Mouse (Mus musculus): Measurements from ENCODE around the gene Sertad2. TPM values are rescaled to one million over a fixed set of nuclear protein-coding genes. Genes with fewer than 3 reads are reported as not detected.

The Sertad2 gene
- polyA plus RNA-seq, 1 experiment from 2014 or later, result 33.5 TPM

- WGBS, result 87% methylated on average over 5 of the region's 5 CpGs
- no peaks in the 10 kb centered on the region for H3K36me3 ChIP-seq
- H3K4me3 ChIP-seq, result no peak overlapping the region
- no peak for ATAC-seq (ENCODE audit: low FRiP score, low read depth)
- no peaks in the 10 kb centered on the region for H3K27me3 ChIP-seq
- no peak overlapping the region for H3K4me2 ChIP-seq
- H3K9me3 ChIP-seq, result no peaks in the 10 kb centered on the region
- peaks cover 34% of the 10 kb centered on the region for H3K4me1 ChIP-seq (replicated peaks)
- no peak overlapping the region for H3K27ac ChIP-seq (replicated peaks)
- no peak overlapping the region for H3K9ac ChIP-seq
Measured at GRCm38 (mm10) chr11:20642321-20642720, 99.3 kb downstream of the Sertad2 start.

DNA sequence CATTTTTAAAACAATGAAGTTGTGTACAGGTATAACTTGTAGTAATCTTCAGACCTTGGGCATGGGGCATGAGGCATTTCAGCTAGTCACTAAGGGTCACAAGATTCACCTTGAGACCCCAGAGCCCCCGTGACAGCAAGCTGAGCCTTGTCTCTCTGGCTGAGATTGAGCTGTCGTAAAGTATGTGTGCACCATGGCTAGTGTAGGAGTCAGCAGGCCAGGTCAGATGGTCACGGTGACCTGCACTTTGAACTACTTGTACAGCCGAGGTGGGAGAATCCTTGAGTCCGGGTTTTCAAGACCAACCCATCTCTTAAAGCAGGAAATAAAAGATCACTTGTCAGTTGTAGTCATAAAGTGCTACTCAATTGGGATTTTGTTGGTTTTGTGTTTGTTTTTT, 100.1 kb downstream of the Sertad2 start:
- Histone ChIP-seq H3K36me3 (no peaks in the 10 kb centered on the region; the same call in 1 of the 2 replicates), H3K9ac (no peak overlapping the region), H3K27ac (replicated peaks) (no peak overlapping the region), H3K27me3 (no peaks in the 10 kb centered on the region), H3K4me1 (replicated peaks) (peaks cover 42% of the 10 kb centered on the region), H3K4me2 (no peak overlapping the region), H3K4me3 (no peak overlapping the region), H3K9me3 (no peaks in the 10 kb centered on the region)
- WGBS, result 72% methylated on average over 5 of the region's 5 CpGs
- no peak for ATAC-seq (ENCODE audit: low FRiP score, low read depth)

GRCm38 (mm10) chr11:20644166-20644565, 101.1 kb downstream of the Sertad2 start:
- H3K4me1 ChIP-seq (replicated peaks), result peaks cover 43% of the 10 kb centered on the region

DNA sequence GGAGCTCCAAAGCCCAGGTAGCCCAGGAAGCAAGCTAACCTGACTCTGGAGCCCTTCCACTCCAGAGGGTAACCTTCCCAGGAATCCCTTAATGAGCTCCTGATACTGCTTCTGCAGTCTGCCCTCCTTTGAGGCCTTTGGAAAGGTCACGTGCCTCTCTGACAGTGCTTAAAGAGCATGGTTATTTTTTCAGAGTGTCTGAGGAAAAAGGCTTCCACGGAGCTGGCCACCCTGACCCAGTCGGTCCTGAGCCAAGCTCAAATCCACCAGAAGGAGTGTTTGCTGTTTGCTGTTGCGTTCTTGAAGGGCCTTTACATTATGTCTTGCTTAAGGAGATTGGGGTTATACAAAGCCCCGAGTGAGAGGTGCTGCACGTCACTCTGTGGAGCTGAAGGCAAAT, 101.8 kb downstream of the Sertad2 start:
- no peak overlapping the region for H3K9ac ChIP-seq
- H3K4me2 ChIP-seq, result no peak overlapping the region
- WGBS, result 51% methylated on average over 6 of the region's 6 CpGs
- no peaks in the 10 kb centered on the region for H3K27me3 ChIP-seq
- no peak overlapping the region for H3K4me3 ChIP-seq
- peaks cover 44% of the 10 kb centered on the region for H3K4me1 ChIP-seq (replicated peaks)
- H3K27ac ChIP-seq (replicated peaks), result no peak overlapping the region
- ATAC-seq (ENCODE audit: low FRiP score, low read depth), result no peak
- no peaks in the 10 kb centered on the region; the same call in 1 of the 2 replicates for H3K36me3 ChIP-seq
- no peaks in the 10 kb centered on the region for H3K9me3 ChIP-seq

More at GRCm38 (mm10) chr11:20644166-20644565, 101.1 kb downstream of the Sertad2 start:
- H3K36me3 ChIP-seq, result no peaks in the 10 kb centered on the region; the same call in 1 of the 2 replicates
- H3K9ac ChIP-seq, result no peak overlapping the region
- H3K4me2 ChIP-seq, result no peak overlapping the region
- no peak overlapping the region for H3K4me3 ChIP-seq
- H3K27me3 ChIP-seq, result no peaks in the 10 kb centered on the region
- 81% methylated on average over 1 of the region's 1 CpGs for WGBS
- H3K27ac ChIP-seq (replicated peaks), result no peak overlapping the region
- no peak for ATAC-seq (ENCODE audit: low FRiP score, low read depth)
- H3K9me3 ChIP-seq, result no peaks in the 10 kb centered on the region

DNA sequence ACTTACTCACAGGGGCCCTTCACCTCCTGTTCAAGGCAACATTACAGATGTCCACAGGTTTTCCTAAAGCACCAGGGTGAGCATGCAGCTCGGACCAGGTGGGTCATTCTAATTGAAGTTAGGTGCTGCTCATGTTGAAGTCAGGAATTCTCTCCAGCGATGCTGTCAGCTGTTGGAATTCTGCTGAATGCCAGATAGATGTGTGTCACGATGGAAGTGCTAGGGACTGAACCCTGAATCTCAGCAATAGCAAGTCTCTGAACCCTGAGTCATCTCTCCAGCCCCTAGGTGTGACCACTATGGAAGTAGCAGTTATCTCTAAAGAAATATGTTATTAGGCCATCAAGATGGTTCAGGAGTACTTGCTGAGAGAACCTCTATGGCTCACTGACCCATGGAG, 102.5 kb downstream of the Sertad2 start:
- H3K4me1 ChIP-seq (replicated peaks), result peaks cover 43% of the 10 kb centered on the region
- H3K4me2 ChIP-seq, result no peak overlapping the region
- no peak for ATAC-seq (ENCODE audit: low FRiP score, low read depth)
- H3K9ac ChIP-seq, result no peak overlapping the region
- no peaks in the 10 kb centered on the region for H3K27me3 ChIP-seq
- H3K9me3 ChIP-seq, result no peaks in the 10 kb centered on the region
- no peaks in the 10 kb centered on the region; the same call in 1 of the 2 replicates for H3K36me3 ChIP-seq
- H3K4me3 ChIP-seq, result no peak overlapping the region
- WGBS, result 79% methylated on average over 3 of the region's 3 CpGs
- H3K27ac ChIP-seq (replicated peaks), result no peak overlapping the region

DNA sequence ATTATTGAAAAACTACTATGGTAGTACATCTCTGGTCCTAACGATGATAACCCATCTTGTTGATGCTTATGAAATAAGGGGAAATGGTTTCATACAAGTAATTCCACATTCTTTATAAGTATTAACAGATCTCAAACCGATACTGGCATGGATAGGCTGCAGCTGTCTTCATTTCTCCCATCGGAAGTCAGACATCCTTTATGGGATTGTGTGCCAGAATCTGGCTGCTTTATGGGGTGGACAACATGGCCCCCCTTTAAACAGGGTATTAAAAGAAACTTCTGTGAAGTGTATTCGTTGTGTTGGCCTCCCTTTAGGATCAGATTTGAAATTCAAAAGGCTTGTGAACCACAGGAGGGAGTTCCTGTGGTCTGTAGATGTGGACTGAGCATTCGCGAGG, 103.1 kb downstream of the Sertad2 start:
- no peaks in the 10 kb centered on the region for H3K27me3 ChIP-seq
- H3K4me3 ChIP-seq, result no peak overlapping the region
- H3K9me3 ChIP-seq, result no peaks in the 10 kb centered on the region
- H3K9ac ChIP-seq, result no peak overlapping the region
- 54% methylated on average over 6 of the region's 6 CpGs for WGBS
- H3K27ac ChIP-seq (replicated peaks), result no peak overlapping the region
- no peaks in the 10 kb centered on the region; the same call in 1 of the 2 replicates for H3K36me3 ChIP-seq
- no peak overlapping the region for H3K4me2 ChIP-seq
- no peak for ATAC-seq (ENCODE audit: low FRiP score, low read depth)
- H3K4me1 ChIP-seq (replicated peaks), result peaks cover 44% of the 10 kb centered on the region

DNA sequence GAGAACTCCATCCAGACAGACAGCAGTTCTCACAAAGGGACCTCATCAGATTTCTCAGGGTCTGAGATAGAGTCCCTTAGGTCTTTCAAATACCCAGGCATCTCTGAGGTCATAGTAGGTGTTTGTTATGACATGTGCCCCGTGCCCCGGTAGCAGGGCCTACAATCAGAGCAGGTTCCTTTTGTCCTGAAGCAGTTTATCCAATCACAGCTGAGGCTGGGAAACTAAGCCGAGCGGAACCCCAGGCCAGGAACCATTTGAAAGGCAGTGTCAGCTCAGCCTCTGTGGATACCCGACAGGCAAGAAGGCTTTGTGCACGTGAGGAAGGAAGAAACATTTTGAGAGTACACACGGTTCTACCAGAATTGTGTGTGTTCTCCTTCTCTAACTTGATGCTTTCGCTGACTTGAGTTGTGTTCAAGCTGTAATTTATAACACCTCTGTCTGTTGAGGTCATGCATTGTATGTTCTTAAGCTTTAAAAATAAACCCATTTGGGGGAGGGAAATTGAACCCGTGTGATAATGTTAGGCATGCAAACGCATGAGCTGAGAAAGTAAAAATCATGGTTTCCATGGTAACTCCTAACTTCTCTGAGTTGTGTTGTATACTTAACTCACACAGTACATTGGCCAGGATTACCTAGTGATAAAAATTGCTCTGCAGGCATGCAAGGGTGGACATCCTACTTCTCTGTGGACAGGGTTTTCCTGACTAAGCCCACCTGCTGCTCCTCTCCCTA, 104.1 kb downstream of the Sertad2 start:
- no peak overlapping the region for H3K27ac ChIP-seq (replicated peaks)
- H3K9me3 ChIP-seq, result no peaks in the 10 kb centered on the region
- no peak overlapping the region for H3K4me3 ChIP-seq
- no peak overlapping the region for H3K4me2 ChIP-seq
- no peak overlapping the region for H3K9ac ChIP-seq
- 23% methylated on average over 10 of the region's 10 CpGs for WGBS
- H3K36me3 ChIP-seq, result no peaks in the 10 kb centered on the region; the same call in 1 of the 2 replicates
- H3K4me1 ChIP-seq (replicated peaks), result peaks cover 48% of the 10 kb centered on the region
- no peaks in the 10 kb centered on the region for H3K27me3 ChIP-seq
- ATAC-seq (ENCODE audit: low FRiP score, low read depth), result no peak

DNA sequence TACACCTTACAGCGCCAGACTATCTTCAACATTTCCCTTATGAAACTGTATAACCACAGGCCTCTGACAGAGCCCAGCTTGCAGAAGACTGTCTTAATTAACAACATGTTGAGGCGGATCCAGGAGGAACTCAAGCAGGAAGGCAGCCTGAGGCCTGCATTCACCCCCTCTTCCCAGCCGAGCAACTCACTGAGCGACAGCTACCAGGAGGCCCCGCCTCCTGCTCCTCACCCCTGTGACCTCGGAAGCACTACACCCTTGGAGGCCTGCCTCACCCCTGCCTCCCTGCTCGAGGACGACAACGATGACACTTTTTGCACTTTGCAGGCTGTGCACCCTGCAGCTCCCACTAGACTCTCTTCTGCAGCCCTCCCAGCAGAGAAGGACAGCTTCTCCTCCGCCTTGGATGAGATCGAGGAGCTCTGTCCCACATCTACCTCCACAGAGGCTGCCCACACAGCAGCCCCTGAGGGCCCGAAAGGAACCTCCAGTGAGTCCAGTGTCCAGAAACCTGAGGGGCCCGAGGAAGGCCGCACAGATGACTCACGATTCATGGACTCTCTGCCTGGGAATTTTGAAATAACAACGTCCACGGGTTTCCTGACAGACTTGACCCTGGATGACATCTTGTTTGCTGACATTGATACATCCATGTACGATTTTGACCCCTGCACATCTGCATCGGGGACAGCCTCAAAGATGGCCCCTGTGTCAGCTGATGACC, 105.0 kb downstream of the Sertad2 start:
- no peak overlapping the region for H3K4me3 ChIP-seq
- no peaks in the 10 kb centered on the region for H3K9me3 ChIP-seq
- H3K27ac ChIP-seq (replicated peaks), result no peak overlapping the region
- no peaks in the 10 kb centered on the region for H3K27me3 ChIP-seq
- H3K36me3 ChIP-seq, result no peaks in the 10 kb centered on the region; the same call in 1 of the 2 replicates
- H3K9ac ChIP-seq, result no peak overlapping the region
- peaks cover 52% of the 10 kb centered on the region for H3K4me1 ChIP-seq (replicated peaks)
- 41% methylated on average over 19 of the region's 19 CpGs for WGBS
- no peak overlapping the region for H3K4me2 ChIP-seq
- ATAC-seq (ENCODE audit: low FRiP score, low read depth), result 0 out of 2 replicates have a peak, but pooled peaks have one; percentile 40

GRCm38 (mm10) chr11:20649477-20649876, 106.4 kb downstream of the Sertad2 start:
- no peak overlapping the region for H3K4me3 ChIP-seq
- H3K9me3 ChIP-seq, result no peaks in the 10 kb centered on the region
- 28% methylated on average over 5 of the region's 5 CpGs for WGBS
- no peak overlapping the region for H3K27ac ChIP-seq (replicated peaks)
- no peaks in the 10 kb centered on the region; the same call in 1 of the 2 replicates for H3K36me3 ChIP-seq
- no peak overlapping the region for H3K9ac ChIP-seq
- no peak for ATAC-seq (ENCODE audit: low FRiP score, low read depth)
- peaks cover 50% of the 10 kb centered on the region for H3K4me1 ChIP-seq (replicated peaks)
- no peaks in the 10 kb centered on the region for H3K27me3 ChIP-seq
- H3K4me2 ChIP-seq, result no peak overlapping the region

DNA sequence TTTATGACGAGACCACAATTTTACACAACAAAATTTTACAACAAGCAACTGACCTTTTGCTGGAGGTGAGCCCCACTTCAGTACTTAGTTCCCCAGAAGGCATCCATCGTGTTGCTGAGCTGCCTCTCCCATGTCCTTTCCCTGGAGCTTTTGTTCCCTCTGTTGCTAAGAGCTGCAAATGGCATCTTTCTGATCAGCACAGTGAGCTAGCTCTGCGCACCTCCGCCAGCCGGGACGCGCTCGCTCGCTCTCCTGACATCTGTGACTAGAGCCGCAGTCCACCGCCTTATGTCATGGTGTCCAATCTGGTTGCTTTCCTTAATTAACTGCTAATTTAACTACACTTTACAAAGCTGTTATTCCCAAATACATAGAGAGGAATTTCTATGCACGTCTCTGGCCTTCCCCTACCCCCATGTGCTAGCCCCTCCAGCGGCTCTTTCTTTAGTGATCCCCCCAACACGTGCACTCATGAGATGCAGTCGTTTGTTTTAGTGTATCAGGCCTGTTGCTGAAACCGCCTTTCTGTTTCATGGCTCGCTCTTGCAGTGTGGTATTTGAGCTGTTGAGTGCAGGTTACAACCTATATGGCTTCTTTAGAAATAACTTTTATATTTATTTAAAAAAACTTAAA, 107.1 kb downstream of the Sertad2 start:
- H3K36me3 ChIP-seq, result no peaks in the 10 kb centered on the region; the same call in 1 of the 2 replicates
- WGBS, result 21% methylated on average over 17 of the region's 17 CpGs
- H3K4me1 ChIP-seq (replicated peaks), result peaks cover 56% of the 10 kb centered on the region
- no peaks in the 10 kb centered on the region for H3K27me3 ChIP-seq
- no peak overlapping the region for H3K4me3 ChIP-seq
- no peak overlapping the region for H3K4me2 ChIP-seq
- peak; percentile 47 for ATAC-seq (ENCODE audit: low FRiP score, low read depth)
- peak overlapping the region; percentile 49; the same call in 1 of the 2 replicates for H3K27ac ChIP-seq (replicated peaks)
- no peaks in the 10 kb centered on the region for H3K9me3 ChIP-seq
- no peak overlapping the region for H3K9ac ChIP-seq

- no peak for ATAC-seq (ENCODE audit: low FRiP score, low read depth)
- no peaks in the 10 kb centered on the region for H3K9me3 ChIP-seq
- peaks cover 62% of the 10 kb centered on the region for H3K4me1 ChIP-seq (replicated peaks)
- no peak overlapping the region for H3K4me2 ChIP-seq
- no peak overlapping the region for H3K27ac ChIP-seq (replicated peaks)
- no peaks in the 10 kb centered on the region; the same call in 1 of the 2 replicates for H3K36me3 ChIP-seq
- no peak overlapping the region for H3K4me3 ChIP-seq
- WGBS, result 60% methylated on average over 1 of the region's 1 CpGs
- H3K9ac ChIP-seq, result no peak overlapping the region
- H3K27me3 ChIP-seq, result no peaks in the 10 kb centered on the region
Measured at GRCm38 (mm10) chr11:20651166-20651565, 108.1 kb downstream of the Sertad2 start.
